Mouse (Mus musculus) forebrain, postnatal 0 days (tissue): Measurements from ENCODE around the gene Hcls1. TPM values are rescaled to one million over a fixed set of nuclear protein-coding genes. Genes with fewer than 3 reads are reported as not detected.

Experiments
- ATAC-seq: fragments of 200-750 bp; cut with Nextera tagmentation; 2 replicates; pipeline ENCODE4 v1.8.0; 2017; ENCODE audit warnings: mild to moderate bottlenecking, moderate library complexity
- DNase-seq: peaks from one replicate; pipeline ENCODE4 v3.0.0-alpha.2; 2015
- H3K27ac ChIP-seq: fragments of 300-500 bp; sonication (generic); 2 replicates; pipeline ENCODE4 v1.5.1; 2014; ENCODE audit warnings: low read depth, mild to moderate bottlenecking, antibody characterized with exemption, low read length, moderate library complexity, mixed read lengths
- H3K27me3 ChIP-seq: fragments of 300-500 bp; sonication (generic); 2 replicates; pipeline ENCODE4 v1.6.1; 2014; ENCODE audit warnings: mild to moderate bottlenecking, low read length, mixed read lengths; ENCODE audit not compliant: insufficient read depth
- H3K36me3 ChIP-seq: fragments of 300-500 bp; sonication (generic); 2 replicates; pipeline ENCODE4 v1.6.1; 2014; ENCODE audit warnings: mild to moderate bottlenecking, moderate library complexity; ENCODE audit not compliant: insufficient read depth
- H3K4me1 ChIP-seq: fragments of 300-500 bp; sonication (generic); 2 replicates; pipeline ENCODE4 v1.6.1; 2014; ENCODE audit warnings: antibody characterized with exemption; ENCODE audit not compliant: insufficient read depth
- H3K4me2 ChIP-seq: fragments of 300-500 bp; sonication (generic); 2 replicates; pipeline ENCODE4 v1.6.1; 2014; ENCODE audit warnings: low read depth, mild to moderate bottlenecking, moderate library complexity
- H3K4me3 ChIP-seq: fragments of 300-500 bp; sonication (generic); 2 replicates; pipeline ENCODE4 v1.5.1; 2014; ENCODE audit warnings: low read depth, low read length, mixed read lengths
- H3K9ac ChIP-seq: fragments of 300-500 bp; sonication (generic); 2 replicates; pipeline ENCODE4 v1.6.1; 2014; ENCODE audit warnings: mild to moderate bottlenecking
- H3K9me3 ChIP-seq: fragments of 300-500 bp; sonication (generic); 2 replicates; pipeline ENCODE4 v1.6.1; 2016; ENCODE audit warnings: low read length
- CTCF ChIP-seq: sonication (generic); IDR thresholded peaks from 2 replicates; pipeline ENCODE4 v1.5.1; 2016; ENCODE audit warnings: antibody characterized with exemption, control low read depth, low read depth
- WGBS: fragments of 180-500 bp; shearing (Covaris S2); extraction: QIAGEN DNeasy Blood & Tissue Kit; methylation state at CpG from one replicate; pipeline ENCODE4 v1.1.7; 2014; 5-methylcytosine and 5-hydroxymethylcytosine counted together
- polyA plus RNA-seq: library from polyadenylated mRNA; unstranded; fragments of >200 nt; fragmentation: Nextera tagmentation; extraction: Ambion mirVana; gene quantifications from 2 replicates; pipeline ENCODE4 v1.2.1, GENCODE M21; 2015
- total RNA-seq: library from RNA; depleted of rRNA; stranded (reverse); fragments of >200 nt; gene quantifications from 2 replicates; pipeline ENCODE4 v1.2.3, GENCODE M21; 2014; rRNA removed

Gene Hcls1
- total and polyA plus RNA-seq, 2 experiments from 2014 or later: 1.8 to 2.3 TPM

- H3K9me3 ChIP-seq: no peaks in the 10 kb centered on the region
- WGBS: 67% methylated on average over 5 of the region's 5 CpGs
- TF ChIP-seq CTCF: no peak
- no peak overlapping the region for H3K27ac ChIP-seq
- no peaks in the 10 kb centered on the region for H3K36me3 ChIP-seq
- H3K9ac ChIP-seq: 0 out of 2 replicates have a peak overlapping the region, but pooled peaks have one; percentile 47
- H3K27me3 ChIP-seq: no peaks in the 10 kb centered on the region
- H3K4me3 ChIP-seq: peak overlapping the region; percentile 59
- ATAC-seq (no peak), DNase-seq (no peak)
- H3K4me1 ChIP-seq: peaks cover 6% of the 10 kb centered on the region; the same call in 1 of the 2 replicates
- peak overlapping the region; percentile 97 for H3K4me2 ChIP-seq
Observed at GRCm38 (mm10) chr16:37012336-37012735, 77.6 kb downstream of the Hcls1 start.

Other genes starting within 250 kb of the Hcls1 start
- 0.31 and 0.76 TPM in 2 replicates for gene Ildr1, start 241.0 kb upstream of the Hcls1 start, total RNA-seq
- gene Ildr1, start 241.0 kb upstream of the Hcls1 start, polyA plus RNA-seq: 0.43 and 1.1 TPM in 2 replicates
- 18.2 and 23.5 TPM in 2 replicates for gene Slc15a2, start 150.0 kb upstream of the Hcls1 start, total RNA-seq
- gene Slc15a2, start 150.0 kb upstream of the Hcls1 start, polyA plus RNA-seq: 21.1 and 23.9 TPM in 2 replicates
- 25.1 and 26.0 TPM in 2 replicates for gene Iqcb1, start 106.6 kb upstream of the Hcls1 start, total RNA-seq
- gene Iqcb1, start 106.6 kb upstream of the Hcls1 start, polyA plus RNA-seq: 40.7 and 66.0 TPM in 2 replicates
- gene Eaf2, start 60.0 kb upstream of the Hcls1 start, total RNA-seq: 0.23 and 0.76 TPM in 2 replicates
- 0.67 and 0.79 TPM in 2 replicates for gene Eaf2, start 60.0 kb upstream of the Hcls1 start, polyA plus RNA-seq
- gene Golgb1, start 59.8 kb upstream of the Hcls1 start, total RNA-seq: 22.4 and 30.2 TPM in 2 replicates
- 63.2 and 87.1 TPM in 2 replicates for gene Golgb1, start 59.8 kb upstream of the Hcls1 start, polyA plus RNA-seq
- 0.85 and 2.9 TPM in 2 replicates for gene Fbxo40, start 55.5 kb downstream of the Hcls1 start, total RNA-seq
- gene Fbxo40, start 55.5 kb downstream of the Hcls1 start, polyA plus RNA-seq: 0.10 and 0.13 TPM in 2 replicates
- 3.1 and 3.4 TPM in 2 replicates for gene Polq, start 76.8 kb downstream of the Hcls1 start, total RNA-seq
- 0.78 and 1.3 TPM in 2 replicates for gene Polq, start 76.8 kb downstream of the Hcls1 start, polyA plus RNA-seq